Mouse (Mus musculus): ENCODE data around the gene Lat. TPM values are rescaled to one million over a fixed set of nuclear protein-coding genes. Genes with fewer than 3 reads are reported as not detected.

The Lat gene
- total and polyA plus RNA-seq, 3 experiments: 0.62 to 1.2 TPM; not detected in 1

- DNase-seq (ENCODE audit: low read depth, low spot score): peak; percentile 97
- H3K36me3 ChIP-seq (ENCODE audit: control insufficient read depth in 1 of 2, insufficient read depth in 2 of 2, low read length in 2 of 2): peaks cover 0 to 11% of the 10 kb centered on the region in 2 experiments; a peak in 2 of 4 replicates
- H3K27me3 ChIP-seq (ENCODE audit: control insufficient read depth in 1 of 2, insufficient read depth in 2 of 2, low read length in 2 of 2): no peaks in the 10 kb centered on the region
- peak within 1 kb of the TSS; percentile 69 for H3K9ac ChIP-seq (ENCODE audit: control insufficient read depth, low read depth, low read length, poor library complexity, severe bottlenecking)
- H3K79me2 ChIP-seq (ENCODE audit: control insufficient read depth, insufficient read depth, low read length, poor library complexity): peaks cover 9% of the 10 kb centered on the region
- no peaks in the 10 kb centered on the region for H3K9me3 ChIP-seq (replicated peaks; ENCODE audit: insufficient read depth, low read length)
- peak within 1 kb of the TSS; percentile 62 to 76 for H3K4me3 ChIP-seq (ENCODE audit: control insufficient read depth in 1 of 2, insufficient read depth in 1 of 2, low read depth in 2 of 2, low read length in 2 of 2)
- peaks cover 3 to 12% of the 10 kb centered on the region in 2 experiments; a peak in 2 of 4 replicates for H3K4me1 ChIP-seq (ENCODE audit: control insufficient read depth in 1 of 2, insufficient read depth in 2 of 2, low read length in 2 of 2)
- H3K27ac ChIP-seq (ENCODE audit: control insufficient read depth, low read depth, low read length): peak within 1 kb of the TSS; percentile 15; the same call in 1 of the 2 replicates
- TF ChIP-seq MAFK (IDR thresholded peaks at IDR 0.05; ENCODE audit: borderline replicate concordance, low read depth, low read length): no peak
- peak; percentile 94 for TF ChIP-seq HCFC1 (IDR thresholded peaks at IDR 0.05; ENCODE audit: low read depth, low read length)
- TF ChIP-seq ELF1 (IDR thresholded peaks at IDR 0.05; ENCODE audit: low read depth, low read length): peak; percentile 80
- no peak; the same call in 1 of the 2 replicates for TF ChIP-seq KAT2A (conservative IDR thresholded peaks at IDR 0.05; ENCODE audit: low read depth, low read length)
- TF ChIP-seq ZC3H11A (IDR thresholded peaks at IDR 0.05; ENCODE audit: low read depth, low read length): peak; percentile 98
- TF ChIP-seq JUND (IDR thresholded peaks at IDR 0.05; ENCODE audit: low read depth, low read length): 0 out of 2 replicates have a peak, but pooled peaks have one; percentile 48
- peak; percentile 48; the same call in 1 of the 2 replicates for TF ChIP-seq MAZ (IDR thresholded peaks at IDR 0.05; ENCODE audit: low read depth, low read length)
- peak; percentile 17; the same call in 1 of the 2 replicates for TF ChIP-seq RCOR1 (IDR thresholded peaks at IDR 0.05; ENCODE audit: low read depth, low read length)
- TF ChIP-seq ZNF384 (IDR thresholded peaks at IDR 0.05; ENCODE audit: low read depth, low read length): peak; percentile 22; the same call in 1 of the 2 replicates
- peak; percentile 99 for TF ChIP-seq SMC3 (IDR thresholded peaks at IDR 0.05; ENCODE audit: low read depth, low read length)
- TF ChIP-seq TCF12 (IDR thresholded peaks at IDR 0.05; ENCODE audit: low read depth, low read length): peak; percentile 76
- TF ChIP-seq UBTF (IDR thresholded peaks at IDR 0.05; ENCODE audit: borderline replicate concordance, insufficient read depth, low read depth, low read length): no peak
- 0 out of 2 replicates have a peak, but pooled peaks have one; percentile 22 for TF ChIP-seq NRF1 (IDR thresholded peaks at IDR 0.05; ENCODE audit: insufficient read depth, low read depth, low read length, poor library complexity, severe bottlenecking)
- TF ChIP-seq BHLHE40 (IDR thresholded peaks at IDR 0.05; ENCODE audit: borderline replicate concordance, low read depth, low read length): peak; percentile 77; the same call in 1 of the 2 replicates
- TF ChIP-seq ZMIZ1 (IDR thresholded peaks at IDR 0.05; ENCODE audit: low read depth, low read length): peak; percentile 72
- TF ChIP-seq MAX (IDR thresholded peaks at IDR 0.05; ENCODE audit: low read length): peak; percentile 100
- peak; percentile 100 for TF ChIP-seq USF1 (IDR thresholded peaks at IDR 0.05; ENCODE audit: low read depth, low read length)
- peak; percentile 95 for TF ChIP-seq MXI1 (IDR thresholded peaks at IDR 0.05; ENCODE audit: low read depth, low read length)
- peak; percentile 98 to 99 for TF ChIP-seq USF2 (IDR thresholded peaks at IDR 0.05; ENCODE audit: borderline replicate concordance in 1 of 2, insufficient read depth in 1 of 2, low read depth in 1 of 2, low read length in 2 of 2)
- TF ChIP-seq ZKSCAN1 (IDR thresholded peaks at IDR 0.05; ENCODE audit: low read depth, low read length): no peak
- no peak for TF ChIP-seq GATA1 (IDR thresholded peaks at IDR 0.05; ENCODE audit: low read depth, low read length)
- TF ChIP-seq TBP (IDR thresholded peaks at IDR 0.05; ENCODE audit: low read depth, low read length): peak; percentile 87
- TF ChIP-seq MYC (IDR thresholded peaks at IDR 0.05; ENCODE audit: low read depth, low read length): peak; percentile 70; the same call in 1 of the 2 replicates
- no peak for TF ChIP-seq GABPA (IDR thresholded peaks at IDR 0.05; ENCODE audit: low read depth, low read length)
- TF ChIP-seq SIN3A (IDR thresholded peaks at IDR 0.05; ENCODE audit: low read length): peak; percentile 99
- TF ChIP-seq MYB (IDR thresholded peaks at IDR 0.05; ENCODE audit: low read depth, low read length): no peak
- no peak for TF ChIP-seq TAL1 (IDR thresholded peaks at IDR 0.05; ENCODE audit: low read length)
- TF ChIP-seq POLR2AphosphoS5 (IDR thresholded peaks at IDR 0.05; ENCODE audit: borderline replicate concordance, low read depth, low read length): no peak; the same call in 1 of the 2 replicates
- no peak for TF ChIP-seq MEF2A (IDR thresholded peaks at IDR 0.05; ENCODE audit: extremely low read depth, insufficient replicate concordance, low read depth, low read length, poor library complexity, severe bottlenecking)
- no peak for TF ChIP-seq E2F4 (IDR thresholded peaks at IDR 0.05; ENCODE audit: borderline replicate concordance, low read depth, low read length)
- TF ChIP-seq POLR2A (IDR thresholded peaks at IDR 0.05; ENCODE audit: control insufficient read depth in 1 of 2, insufficient read depth in 1 of 2, low read depth in 1 of 2, low read length in 2 of 2, poor library complexity in 1 of 2): peak; percentile 57 to 83; a peak in 3 of 4 replicates
- TF ChIP-seq CTCF (IDR thresholded peaks at IDR 0.05 in 2 of 3, conservative IDR thresholded peaks at IDR 0.05 in 1 of 3; ENCODE audit: control insufficient read depth in 1 of 3, insufficient read depth in 1 of 3, low read depth in 2 of 3, low read length in 3 of 3, poor library complexity in 1 of 3, severe bottlenecking in 1 of 3): peak; percentile 66 to 95 (median 85)
- TF ChIP-seq POLR2AphosphoS2 (IDR thresholded peaks at IDR 0.05; ENCODE audit: low read length): no peak; the same call in 1 of the 2 replicates
- 0 out of 2 replicates have a peak, but pooled peaks have one; percentile 59 for TF ChIP-seq CHD1 (IDR thresholded peaks at IDR 0.05; ENCODE audit: low read depth, low read length)
Observed at GRCm38 (mm10) chr7:126377278-126378158, 8.1 kb upstream of the Lat start, which contains the start of gene Spns1. Gene Spns1, minus strand, starts transcription at chr7:126377450.
